Mouse (Mus musculus) heart, embryonic 16.5 days (tissue): ENCODE data around the gene Kcnh7. TPM values are rescaled to one million over a fixed set of nuclear protein-coding genes. Genes with fewer than 3 reads are reported as not detected.

Source experiments
- ATAC-seq: fragments of 200-750 bp; cut with Nextera tagmentation; replicated peaks from 2 replicates; pipeline ENCODE4 v1.8.0; 2017; ENCODE audit warnings: moderate number of reproducible peaks; ENCODE audit not compliant: insufficient read depth, low FRiP score; ENCODE audit errors: extremely low read depth
- H3K27ac ChIP-seq: fragments of 300-500 bp; sonication (generic); 2 replicates; pipeline ENCODE4 v1.5.1; 2014; ENCODE audit warnings: mild to moderate bottlenecking, low read length, control low read depth, moderate library complexity
- H3K27me3 ChIP-seq: fragments of 300-500 bp; sonication (generic); 2 replicates; pipeline ENCODE4 v1.6.1; 2014; ENCODE audit warnings: low read length, mixed read lengths; ENCODE audit not compliant: control insufficient read depth, insufficient read depth
- H3K36me3 ChIP-seq: fragments of 300-500 bp; sonication (generic); 2 replicates; pipeline ENCODE4 v1.6.1; 2014; ENCODE audit not compliant: control insufficient read depth, insufficient read depth
- H3K4me1 ChIP-seq: fragments of 300-500 bp; sonication (generic); 2 replicates; pipeline ENCODE4 v1.6.1; 2014; ENCODE audit warnings: low read length, mixed read lengths; ENCODE audit not compliant: control insufficient read depth, insufficient read depth
- H3K4me2 ChIP-seq: fragments of 300-500 bp; sonication (generic); 2 replicates; pipeline ENCODE4 v1.6.1; 2014; ENCODE audit warnings: low read depth, mild to moderate bottlenecking, control low read depth, low read length
- H3K4me3 ChIP-seq: fragments of 300-500 bp; sonication (generic); 2 replicates; pipeline ENCODE4 v1.5.1; 2014; ENCODE audit warnings: mild to moderate bottlenecking, control low read depth, low read length
- H3K9ac ChIP-seq: fragments of 300-500 bp; sonication (generic); 2 replicates; pipeline ENCODE4 v1.6.1; 2014; ENCODE audit warnings: low read length, control low read depth
- H3K9me3 ChIP-seq: fragments of 300-500 bp; sonication (generic); replicated peaks from 2 replicates; pipeline ENCODE4 v1.6.1; 2016; ENCODE audit warnings: low read length; ENCODE audit not compliant: control insufficient read depth
- WGBS: fragments of 180-500 bp; shearing (Covaris S2); extraction: QIAGEN DNeasy Blood & Tissue Kit; methylation state at CpG from one replicate; pipeline ENCODE4 v1.1.7; 2014; 5-methylcytosine and 5-hydroxymethylcytosine counted together
- polyA plus RNA-seq: library from polyadenylated mRNA; unstranded; fragments of >200 nt; fragmentation: Nextera tagmentation; extraction: Ambion mirVana; gene quantifications from 2 replicates; pipeline ENCODE4 v1.2.1, GENCODE M21; 2015

Gene Kcnh7
- polyA plus RNA-seq, 1 experiment from 2014 or later, result 2.9 TPM

DNA sequence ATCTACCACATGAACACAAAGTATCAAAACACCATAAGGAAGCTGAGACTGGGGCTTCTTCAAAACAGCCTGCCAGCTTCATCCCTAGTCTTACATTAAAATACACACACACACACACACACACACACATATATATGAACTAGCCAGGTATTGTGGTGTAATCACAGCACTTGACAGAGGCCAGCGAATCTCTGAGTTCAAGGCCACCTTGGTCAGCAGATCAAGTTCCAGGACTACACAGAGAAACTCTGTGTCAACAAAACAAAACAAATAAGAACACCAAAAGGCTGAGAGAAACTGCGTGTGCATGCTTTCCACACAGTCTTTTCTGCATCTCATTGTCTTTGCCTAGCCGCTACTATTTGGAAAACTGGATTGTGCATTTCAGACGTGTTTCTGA, 531.6 kb downstream of the Kcnh7 start:
- Histone ChIP-seq H3K4me1 (peaks cover 5% of the 10 kb centered on the region; the same call in 1 of the 2 replicates), H3K9me3 (no peaks in the 10 kb centered on the region), H3K36me3 (no peaks in the 10 kb centered on the region), H3K27ac (no peak overlapping the region), H3K4me3 (no peak overlapping the region), H3K4me2 (no peak overlapping the region), H3K9ac (no peak overlapping the region), H3K27me3 (no peaks in the 10 kb centered on the region; the same call in 1 of the 2 replicates)
- WGBS, result 82% methylated on average over 4 of the region's 4 CpGs
- ATAC-seq, result no peak

GRCm38 (mm10) chr2:62651890-62652289, 532.2 kb downstream of the Kcnh7 start:
- Histone ChIP-seq H3K4me1 (peaks cover 5% of the 10 kb centered on the region; the same call in 1 of the 2 replicates), H3K36me3 (no peaks in the 10 kb centered on the region), H3K9ac (no peak overlapping the region), H3K9me3 (no peaks in the 10 kb centered on the region), H3K27me3 (no peaks in the 10 kb centered on the region; the same call in 1 of the 2 replicates), H3K4me2 (no peak overlapping the region), H3K27ac (no peak overlapping the region), H3K4me3 (no peak overlapping the region)
- 55% methylated on average over 4 of the region's 4 CpGs for WGBS
- ATAC-seq, result no peak

DNA sequence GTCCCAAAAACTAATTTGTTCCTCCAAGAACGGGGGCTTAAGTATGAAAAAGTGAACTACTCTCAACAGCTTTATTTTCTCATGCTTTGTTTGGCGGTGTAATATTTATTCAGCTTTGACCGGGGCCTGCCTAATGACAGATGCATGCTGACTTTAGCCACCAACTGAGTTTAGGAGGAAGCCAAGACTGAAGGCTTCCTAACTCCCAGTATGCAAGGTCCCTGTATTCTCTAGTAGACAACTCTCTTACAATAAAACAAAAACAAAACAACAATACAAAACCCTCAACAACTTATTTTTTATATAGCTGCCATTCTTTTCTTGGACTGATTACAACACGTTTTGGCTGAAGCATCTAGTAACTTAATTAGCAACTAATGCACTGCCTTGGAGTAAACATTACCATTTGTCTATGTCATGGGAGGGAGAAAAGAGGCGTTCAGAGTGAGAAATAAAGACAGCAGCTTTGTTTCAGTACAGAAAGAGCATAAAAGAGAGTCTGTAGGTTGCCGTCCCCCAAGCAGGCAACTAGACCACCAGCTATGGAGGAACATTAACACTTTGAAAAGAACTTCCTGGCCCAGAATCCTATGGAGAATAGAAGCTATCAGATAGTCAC, 537.3 kb downstream of the Kcnh7 start:
- no peaks in the 10 kb centered on the region for H3K27me3 ChIP-seq
- WGBS, result 32% methylated on average over 6 of the region's 6 CpGs

DNA sequence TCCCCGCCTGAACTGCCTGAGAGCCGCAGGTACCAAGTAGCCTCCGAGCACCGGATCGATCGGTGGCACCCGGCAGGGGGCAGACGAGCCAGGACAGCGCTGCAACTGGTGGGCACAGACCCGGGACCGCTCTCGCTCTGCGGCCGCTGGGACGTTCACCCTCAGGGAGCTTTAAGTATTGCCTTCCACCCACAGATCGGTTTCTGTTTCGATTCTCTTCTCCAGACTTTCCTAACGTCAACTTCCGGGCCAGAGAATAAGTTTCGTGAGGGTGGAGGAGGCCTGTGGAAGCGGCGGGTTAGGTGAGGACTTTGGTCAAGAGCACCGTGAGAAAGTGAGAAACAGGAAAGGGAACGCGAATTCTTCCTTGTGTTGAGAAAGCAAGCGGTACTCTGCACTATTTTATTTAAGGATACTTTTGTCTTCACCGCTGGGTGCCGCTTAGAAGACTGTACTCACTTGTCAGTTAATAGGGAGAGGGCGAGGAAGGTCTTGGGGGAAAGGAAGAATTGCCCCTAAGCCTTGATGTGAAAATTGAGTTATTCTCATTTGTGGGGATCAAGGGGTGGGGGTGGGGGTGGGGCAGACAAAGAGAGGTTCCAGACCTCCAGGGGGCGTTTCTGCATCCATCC, 538.0 kb downstream of the Kcnh7 start, which contains the start of gene Ifih1:
Gene Ifih1 (minus strand): TSS at position 242 of the 632 bp plus-strand sequence.
- peaks cover 4% of the 10 kb centered on the region for H3K4me1 ChIP-seq
- H3K4me3 ChIP-seq, result peak within 1 kb of the TSS; percentile 68
- H3K9ac ChIP-seq, result peak within 1 kb of the TSS; percentile 73
- H3K36me3 ChIP-seq, result no peaks in the 10 kb centered on the region
- peak; percentile 87 for ATAC-seq
- WGBS, result 1% methylated on average over 30 of the region's 30 CpGs
- no peaks in the 10 kb centered on the region for H3K9me3 ChIP-seq
- H3K4me2 ChIP-seq, result peak within 1 kb of the TSS; percentile 73
- no peaks in the 10 kb centered on the region for H3K27me3 ChIP-seq
- peak within 1 kb of the TSS; percentile 76 for H3K27ac ChIP-seq

More for the DNA sequence above, 537.3 kb downstream of the Kcnh7 start:
- Histone ChIP-seq H3K9me3 (no peaks in the 10 kb centered on the region), H3K4me3 (peak overlapping the region; percentile 68), H3K4me1 (peaks cover 4% of the 10 kb centered on the region), H3K4me2 (peak overlapping the region; percentile 73), H3K36me3 (no peaks in the 10 kb centered on the region), H3K9ac (peak overlapping the region; percentile 73; the same call in 1 of the 2 replicates), H3K27ac (no peak overlapping the region)
- ATAC-seq, result no peak

- H3K27ac ChIP-seq, result no peak overlapping the region; the same call in 1 of the 2 replicates
- 44% methylated on average over 12 of the region's 12 CpGs for WGBS
- no peaks in the 10 kb centered on the region for H3K27me3 ChIP-seq
- peak overlapping the region; percentile 68 for H3K4me3 ChIP-seq
- peak overlapping the region; percentile 73 for H3K4me2 ChIP-seq
- H3K9ac ChIP-seq, result peak overlapping the region; percentile 73
- peaks cover 4% of the 10 kb centered on the region for H3K4me1 ChIP-seq
- peak; percentile 4; the same call in 1 of the 2 replicates for ATAC-seq
- no peaks in the 10 kb centered on the region for H3K36me3 ChIP-seq
- H3K9me3 ChIP-seq, result no peaks in the 10 kb centered on the region
Observed at GRCm38 (mm10) chr2:62645475-62645874, 538.6 kb downstream of the Kcnh7 start.

- H3K4me2 ChIP-seq, result peak overlapping the region; percentile 73
- H3K9me3 ChIP-seq, result no peaks in the 10 kb centered on the region
- H3K27ac ChIP-seq, result no peak overlapping the region
- no peak for ATAC-seq
- no peaks in the 10 kb centered on the region for H3K27me3 ChIP-seq
- H3K4me1 ChIP-seq, result peaks cover 3% of the 10 kb centered on the region
- peak overlapping the region; percentile 68 for H3K4me3 ChIP-seq
- WGBS, result 91% methylated on average over 5 of the region's 5 CpGs
- H3K9ac ChIP-seq, result no peak overlapping the region
- no peaks in the 10 kb centered on the region for H3K36me3 ChIP-seq
Observed at GRCm38 (mm10) chr2:62644891-62645290, 539.2 kb downstream of the Kcnh7 start.
